Mouse (Mus musculus) erythroblast, adult 5-6 weeks (primary cell): ENCODE data around the gene Klra7. TPM values are rescaled to one million over a fixed set of nuclear protein-coding genes. Genes with fewer than 3 reads are reported as not detected.
"Not testable (repeated sequence)": the region's sequence is repeated elsewhere in the genome, so short reads cannot be mapped to it uniquely, and the experiment has no call there.

Experiments used
- ATAC-seq: replicated peaks from 2 replicates; pipeline ENCODE4 v1.8.0; 2016; ENCODE audit warnings: moderate number of reproducible peaks, mild to moderate bottlenecking, moderate TSS enrichment, inconsistent platforms; ENCODE audit not compliant: poor library complexity, low FRiP score, severe bottlenecking
- total RNA-seq, 2 experiments: library from RNA; stranded (forward) in 1 of 2; stranded (reverse) in 1 of 2; fragments of 150-400 nt in 1 of 2; fragments of 200-764, 138-1000 nt in 1 of 2; gene quantifications; 2 replicates each; pipeline versions ENCODE4 v1.2.3 to v1.2.4; 2015 to 2017; ENCODE audit warnings: low replicate concordance in 2 of 2

Gene Klra7
- total RNA-seq (2015; ENCODE audit: low replicate concordance) (2.7 and 7.7 TPM in 2 replicates), total RNA-seq (2017; ENCODE audit: low replicate concordance) (not detected in 2 replicates)

- ATAC-seq: no peak
These were observed at the start of gene Klra7 for GRCm38 (mm10) chr6:130233222-130233621. TSS of gene Klra7 (minus strand) at chr6:130233322.

GRCm38 (mm10) chr6:130281828-130282227, 48.7 kb upstream of the Klra7 start, which contains the start of gene Klra10:
TSS of gene Klra10 (minus strand) at chr6:130281928.
- not testable (repeated sequence) for ATAC-seq

- ATAC-seq: no peak
These were observed 22.2 kb upstream of the Klra7 start for GRCm38 (mm10) chr6:130255326-130255725.

GRCm38 (mm10) chr6:130237536-130237935, 4.4 kb upstream of the Klra7 start:
- ATAC-seq: no peak

- ATAC-seq: no peak
These were observed 3.5 kb upstream of the Klra7 start for GRCm38 (mm10) chr6:130236635-130237034.

- not testable (repeated sequence) for ATAC-seq
These were observed 35.7 kb downstream of the Klra7 start for GRCm38 (mm10) chr6:130197453-130197852.

GRCm38 (mm10) chr6:130193012-130193411, 40.1 kb downstream of the Klra7 start, which contains the start of gene Klra9:
TSS of gene Klra9 (minus strand) at chr6:130193112.
- ATAC-seq: not testable (repeated sequence)

Other genes with a start within 250 kb of the Klra7 start
- gene Klra6, start 206.4 kb downstream of the Klra7 start, total RNA-seq (2015; ENCODE audit: low replicate concordance): not detected in 2 replicates
- not detected in 2 replicates for gene Klra6, start 206.4 kb downstream of the Klra7 start, total RNA-seq (2017; ENCODE audit: low replicate concordance)
- gene Klra4, start 166.1 kb downstream of the Klra7 start, total RNA-seq (2015; ENCODE audit: low replicate concordance): not detected in 2 replicates
- not detected in 2 replicates for gene Klra4, start 166.1 kb downstream of the Klra7 start, total RNA-seq (2017; ENCODE audit: low replicate concordance)
- gene Klra8, start 103.4 kb downstream of the Klra7 start, total RNA-seq (2015; ENCODE audit: low replicate concordance): 1.9 TPM in 1 of 2 replicates, not detected in the other
- gene Klra8, start 103.4 kb downstream of the Klra7 start, total RNA-seq (2017; ENCODE audit: low replicate concordance): not detected in 2 replicates
- not detected in 2 replicates for gene Klra9, start 40.2 kb downstream of the Klra7 start, total RNA-seq (2015; ENCODE audit: low replicate concordance)
- 1.5 TPM in 1 of 2 replicates, not detected in the other for gene Klra9, start 40.2 kb downstream of the Klra7 start, total RNA-seq (2017; ENCODE audit: low replicate concordance)
- gene Klra10, start 48.6 kb upstream of the Klra7 start, total RNA-seq (2015; ENCODE audit: low replicate concordance): not detected in 2 replicates
- gene Klra10, start 48.6 kb upstream of the Klra7 start, total RNA-seq (2017; ENCODE audit: low replicate concordance): not detected in 2 replicates
- gene Klra3, start 104.3 kb upstream of the Klra7 start, total RNA-seq (2015; ENCODE audit: low replicate concordance): 4.0 TPM in 1 of 2 replicates, not detected in the other
- gene Klra3, start 104.3 kb upstream of the Klra7 start, total RNA-seq (2017; ENCODE audit: low replicate concordance): 1.7 TPM in 1 of 2 replicates, not detected in the other
- gene Klra1, start 153.6 kb upstream of the Klra7 start, total RNA-seq (2015; ENCODE audit: low replicate concordance): not detected in 2 replicates
- not detected in 2 replicates for gene Klra1, start 153.6 kb upstream of the Klra7 start, total RNA-seq (2017; ENCODE audit: low replicate concordance)